Mouse (Mus musculus): Measurements from ENCODE around the gene Cdx2. TPM values are rescaled to one million over a fixed set of nuclear protein-coding genes. Genes with fewer than 3 reads are reported as not detected.

The Cdx2 gene
- total and polyA plus RNA-seq, 3 experiments, result not detected

Small RNA genes lying within 50 kb of the gene (microRNA-seq; reads per million reads assigned to microRNA genes)
- gene Mir7k, result 1.7 to 1.8 reads per million in 2 experiments

Other genes starting within 250 kb of the Cdx2 start
- gene Lnx2, start 230.7 kb downstream of the Cdx2 start, total RNA-seq (2021), result 10 to 100 TPM; 13.0 to 13.4 TPM
- gene Lnx2, start 230.7 kb downstream of the Cdx2 start, polyA plus RNA-seq (2012; rRNA removed), result 33.1 and 38.5 TPM in 2 replicates
- gene Polr1d, start 230.2 kb downstream of the Cdx2 start, total RNA-seq (2021), result 100 to 1,000 TPM; 111 to 124 TPM
- 42.9 and 45.9 TPM in 2 replicates for gene Polr1d, start 230.2 kb downstream of the Cdx2 start, polyA plus RNA-seq (2012; rRNA removed)
- gene Gsx1, start 118.6 kb downstream of the Cdx2 start, total RNA-seq (2021), result not detected
- not detected in 2 replicates for gene Gsx1, start 118.6 kb downstream of the Cdx2 start, polyA plus RNA-seq (2012; rRNA removed)
- not detected for gene Pdx1, start 37.3 kb downstream of the Cdx2 start, total RNA-seq (2021)
- gene Pdx1, start 37.3 kb downstream of the Cdx2 start, polyA plus RNA-seq (2012; rRNA removed), result not detected in 2 replicates
- 1 to 10 TPM in 1 of 2 experiments, not detected in 1; 3.5 TPM for gene Urad, start 15.2 kb upstream of the Cdx2 start, total RNA-seq (2021)
- 2.2 and 3.3 TPM in 2 replicates for gene Urad, start 15.2 kb upstream of the Cdx2 start, polyA plus RNA-seq (2012; rRNA removed)
- under 1 TPM; 0.24 to 0.35 TPM for gene Flt3, start 93.2 kb upstream of the Cdx2 start, total RNA-seq (2021)
- 0.07 and 0.15 TPM in 2 replicates for gene Flt3, start 93.2 kb upstream of the Cdx2 start, polyA plus RNA-seq (2012; rRNA removed)
- 100 to 1,000 TPM in 1 of 2 experiments, 10 to 100 TPM in 1; 75.5 to 122 TPM for gene Pan3, start 122.9 kb upstream of the Cdx2 start, total RNA-seq (2021)
- gene Pan3, start 122.9 kb upstream of the Cdx2 start, polyA plus RNA-seq (2012; rRNA removed), result 8.0 and 11.2 TPM in 2 replicates

All from adrenal gland, adult 2 months (tissue).